Mouse (Mus musculus) A20 (cell line): Measurements from ENCODE around the gene Ece1.

Experiments
- DNase-seq: peaks from one replicate; pipeline ENCODE4 v3.0.0-alpha.2; 2011; ENCODE audit warnings: low read depth, low spot score

Gene Ece1

GRCm38 (mm10) chr4:137984212-137984611, 122.2 kb downstream of the Ece1 start:
- DNase-seq = no peak

DNA sequence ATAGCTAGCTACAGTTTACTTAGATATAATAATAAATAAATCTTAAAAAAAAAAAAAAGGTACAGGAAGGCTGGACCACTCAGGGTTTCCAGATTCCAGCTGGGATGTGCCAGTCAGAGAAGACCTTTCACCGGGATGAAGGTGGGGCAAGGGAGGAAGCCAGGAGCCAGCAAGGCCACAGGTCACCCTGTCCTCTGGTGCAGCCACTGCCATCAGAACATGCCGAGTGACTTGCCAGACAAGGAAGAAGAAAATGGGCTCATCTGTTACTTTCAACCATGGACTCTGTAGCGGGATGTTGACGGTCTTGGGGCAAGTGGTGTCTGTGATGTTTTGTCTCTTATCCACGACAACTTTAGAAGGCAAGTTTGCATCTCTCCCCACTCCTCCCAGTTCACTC, 122.7 kb downstream of the Ece1 start:
- no peak for DNase-seq

DNA sequence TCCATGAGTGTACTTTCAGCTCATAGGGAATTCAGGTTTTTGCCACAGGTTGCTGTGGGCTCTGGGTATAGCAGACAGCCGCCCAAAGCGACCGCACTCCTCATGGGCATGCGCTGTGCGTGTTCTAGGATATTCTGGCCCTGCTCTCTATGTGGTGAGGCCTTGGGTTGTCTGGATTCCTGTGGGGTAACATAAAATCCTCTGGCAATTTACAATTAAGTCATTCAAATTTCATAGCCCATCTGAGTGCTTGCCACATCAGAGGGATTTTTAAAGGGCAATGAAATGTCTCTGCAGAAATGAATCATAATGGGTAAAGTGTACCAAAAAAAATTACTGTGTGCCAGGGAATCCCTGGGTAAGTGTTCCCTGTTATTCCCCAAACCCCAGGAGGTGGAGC, 127.4 kb downstream of the Ece1 start:
- DNase-seq = no peak

- no peak for DNase-seq
Measured at GRCm38 (mm10) chr4:137990433-137990832, 128.4 kb downstream of the Ece1 start.

DNA sequence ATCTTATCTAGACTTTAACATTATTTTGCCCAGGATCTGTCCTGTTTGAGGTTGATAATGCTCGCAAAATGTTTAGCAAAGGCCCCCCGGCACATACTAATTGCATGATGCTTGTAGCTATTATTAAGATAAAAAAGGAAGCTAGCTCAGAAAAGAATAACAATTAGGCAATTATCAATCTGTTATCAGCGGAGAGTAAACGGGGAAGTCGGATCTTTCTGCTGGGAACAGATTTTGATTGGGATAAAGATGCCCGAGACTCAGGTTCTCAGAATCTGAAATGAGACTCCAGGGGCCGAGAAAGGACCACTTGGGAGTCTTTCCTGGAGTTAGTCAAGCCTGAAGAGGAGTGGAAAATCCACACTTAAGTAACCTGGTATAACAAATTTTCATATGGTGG, 129.2 kb downstream of the Ece1 start:
- DNase-seq = no peak

- DNase-seq = no peak
Measured at GRCm38 (mm10) chr4:137992890-137993289, 130.9 kb downstream of the Ece1 start, which contains the start of gene Eif4g3. TSS of gene Eif4g3 (plus strand) at chr4:137993022.

DNA sequence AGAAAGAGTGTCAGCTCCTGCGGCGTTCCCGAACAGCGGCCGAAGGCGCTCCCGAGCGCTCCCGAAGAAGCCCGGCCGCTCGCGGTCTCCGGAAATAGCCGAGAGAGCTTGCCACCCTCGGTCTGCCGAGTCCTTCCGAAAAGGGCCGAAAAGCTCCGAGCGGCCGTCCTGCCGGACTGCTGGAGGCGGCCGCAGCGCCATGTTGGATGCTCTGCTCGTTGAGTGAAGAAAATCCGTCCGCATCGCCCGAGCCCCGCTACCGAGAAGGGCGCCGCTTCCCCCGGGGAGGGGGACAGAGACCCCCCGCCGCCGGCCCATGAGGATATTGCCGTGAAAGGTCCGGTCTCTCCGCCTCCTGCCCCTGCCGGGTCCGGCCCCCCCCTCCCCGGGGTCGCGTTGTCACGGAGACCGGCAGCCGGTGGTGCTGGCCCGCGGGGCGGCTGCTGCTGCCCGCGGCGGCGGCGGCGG, 131.3 kb downstream of the Ece1 start:
- peak; percentile 96 for DNase-seq

DNA sequence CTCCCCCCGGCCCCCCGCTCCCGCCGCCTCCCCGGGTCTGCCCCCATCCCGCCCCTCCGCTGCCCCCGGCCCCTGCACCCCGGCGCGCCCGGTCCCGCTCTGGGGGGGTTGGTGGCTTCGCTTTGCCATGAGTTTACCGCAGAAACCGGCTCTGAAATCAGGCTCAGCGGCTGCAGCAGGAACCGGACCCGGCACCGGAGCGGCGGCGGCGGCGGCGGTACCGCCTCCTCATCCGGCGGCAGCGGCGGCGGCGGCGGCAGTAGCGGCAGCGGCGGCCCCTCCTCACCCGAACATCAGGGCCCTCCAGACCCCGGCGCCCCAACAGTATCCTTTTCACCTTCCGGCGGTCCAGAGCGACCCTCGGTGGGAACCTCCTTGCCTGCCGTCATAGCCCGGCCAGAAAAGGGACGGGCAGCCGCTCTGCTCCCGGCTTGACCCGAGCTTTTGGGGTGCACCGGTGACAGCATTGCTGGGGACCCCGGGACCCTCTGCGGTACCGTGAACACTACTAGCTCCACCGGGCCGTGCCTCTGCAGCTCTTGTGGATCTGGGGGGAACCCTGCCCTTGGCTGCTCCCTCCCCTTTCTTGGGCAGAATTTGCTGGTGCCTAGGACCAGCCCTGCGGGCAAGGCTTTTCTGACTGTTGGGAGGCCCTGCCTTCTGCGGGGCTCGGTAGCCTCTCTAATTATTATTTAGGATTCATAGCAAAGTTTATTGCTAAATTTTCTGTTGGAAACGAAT, 132.0 kb downstream of the Ece1 start:
- DNase-seq = peak; percentile 74

DNA sequence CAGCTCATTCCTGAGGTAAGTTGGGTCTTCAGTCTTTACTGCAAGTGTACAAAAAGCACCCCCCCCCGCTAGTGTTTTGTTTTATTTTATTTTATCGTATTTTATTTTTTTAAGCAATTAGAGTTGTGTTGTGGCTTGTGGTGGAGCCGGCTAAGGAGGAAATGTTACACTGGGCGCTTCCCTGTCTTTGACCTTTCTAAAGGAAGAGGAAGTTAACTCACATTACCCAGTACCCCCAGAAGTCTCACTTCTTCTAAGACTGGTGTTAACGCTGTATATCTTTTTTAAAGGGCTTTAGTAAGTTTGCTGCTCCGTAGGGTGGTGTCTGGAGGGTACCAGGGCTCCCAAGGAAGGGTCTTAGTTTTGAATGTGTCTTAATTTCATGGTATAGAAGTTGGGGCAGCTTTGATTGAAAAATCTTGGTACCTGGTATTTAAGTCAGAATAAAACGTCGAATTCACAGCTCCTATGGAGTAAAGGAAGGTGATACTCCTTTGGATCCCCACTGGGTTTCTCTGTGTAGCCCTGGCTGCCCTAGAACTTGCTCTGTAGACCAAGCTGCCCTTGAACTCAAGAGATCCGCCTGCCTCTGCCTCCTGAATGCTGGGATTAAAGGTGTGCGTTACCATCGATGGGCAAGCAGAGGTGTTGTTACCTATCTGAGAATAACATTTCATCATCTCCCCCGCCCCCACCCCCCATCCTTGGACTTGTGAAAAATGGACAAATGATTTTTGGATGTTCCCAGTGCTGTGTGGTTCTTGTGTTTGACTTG, 132.7 kb downstream of the Ece1 start:
- no peak for DNase-seq

- DNase-seq = peak; percentile 19
Measured at GRCm38 (mm10) chr4:137995399-137995798, 133.4 kb downstream of the Ece1 start.

- DNase-seq = no peak
Measured at GRCm38 (mm10) chr4:137998232-137998631, 136.2 kb downstream of the Ece1 start.

- DNase-seq = no peak
Measured at GRCm38 (mm10) chr4:138000682-138001081, 138.6 kb downstream of the Ece1 start.

DNA sequence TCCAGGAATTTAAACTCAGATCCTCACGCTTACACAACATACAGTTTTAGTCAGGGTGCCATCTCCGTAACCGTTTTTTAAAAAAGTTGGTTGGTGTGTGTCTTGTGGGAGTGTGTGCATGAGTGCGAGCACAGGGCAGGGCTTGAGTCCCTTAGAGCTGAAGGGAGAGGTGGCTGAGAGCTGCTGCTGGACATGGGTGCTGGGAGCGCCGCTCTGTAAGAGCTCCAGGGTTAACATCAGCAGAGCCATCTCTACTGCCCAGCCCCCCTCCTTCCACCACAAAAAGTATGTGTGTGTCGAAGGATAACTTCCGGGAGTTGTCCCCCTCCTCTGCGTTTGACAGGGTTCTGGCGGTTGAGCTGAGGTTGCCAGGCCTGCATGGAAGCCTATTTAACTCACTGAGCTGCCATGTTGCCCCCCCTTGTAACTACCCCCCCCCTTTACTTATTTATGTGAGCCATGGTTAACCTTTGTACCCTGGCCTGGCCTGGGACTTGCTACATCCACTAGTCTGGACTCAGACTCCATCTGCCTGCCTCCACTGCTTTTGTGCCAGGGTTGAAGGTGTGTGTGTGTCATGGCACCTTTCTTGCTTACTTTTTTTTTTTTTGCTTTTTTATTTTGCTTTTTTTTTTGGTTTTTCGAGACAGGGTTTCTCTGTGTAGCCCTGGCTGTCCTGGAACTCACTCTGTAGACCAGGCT, 142.0 kb downstream of the Ece1 start:
- DNase-seq = no peak

- no peak for DNase-seq
Measured at GRCm38 (mm10) chr4:138005781-138006180, 143.7 kb downstream of the Ece1 start.

- peak; percentile 51 for DNase-seq
Measured at GRCm38 (mm10) chr4:138006951-138007613, 145.0 kb downstream of the Ece1 start.

GRCm38 (mm10) chr4:138008646-138009045, 146.6 kb downstream of the Ece1 start:
- DNase-seq = no peak

- no peak for DNase-seq
Measured at GRCm38 (mm10) chr4:138009786-138010502, 147.9 kb downstream of the Ece1 start.

GRCm38 (mm10) chr4:138013723-138014479, 151.9 kb downstream of the Ece1 start:
- DNase-seq = no peak
